Mouse (Mus musculus): Measurements from ENCODE around the gene Carmil1.

DNA sequence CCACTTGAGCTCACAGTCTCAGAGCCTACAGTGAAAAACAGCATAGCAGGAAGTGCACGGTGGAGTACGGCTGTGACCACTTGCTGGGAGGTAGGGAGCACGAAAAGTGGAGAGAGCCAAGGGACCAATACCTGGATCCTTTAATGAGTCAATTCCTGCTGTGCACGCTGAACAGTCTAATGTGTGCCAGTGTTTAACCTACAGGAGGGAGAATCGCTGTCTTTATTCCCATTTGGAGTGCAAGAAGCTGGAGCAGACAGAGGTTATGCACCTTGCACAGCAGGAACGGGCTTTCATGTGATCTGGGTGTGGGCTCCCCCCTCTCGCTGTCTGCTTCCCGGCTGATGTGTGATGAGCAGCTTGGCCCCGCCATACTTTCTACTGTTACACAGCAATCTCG lies 101.1 kb downstream of the Carmil1 start:
- TF ChIP-seq GATA1 (IDR thresholded peaks at IDR 0.05; ENCODE audit: borderline replicate concordance, low read length) = no peak
- no peak for TF ChIP-seq FLI1 (IDR thresholded peaks at IDR 0.05; ENCODE audit: low read length)
